ENCODE assay signal across 8 mouse cellular contexts in genomic region chr1:88806960-88807359, GRCm38 (mm10).
A peak's percentile ranks its signal among the peaks of the same experiment; 100 is the strongest.
DNase-seq lines count a peak whose midpoint lies in the region; ATAC-seq and TF ChIP-seq lines count a peak whose summit lies in the region.

No protein-coding gene starts in this region.

- 0 out of 2 replicates have a peak, but pooled peaks cover 8% of the 10 kb centered on the region for H3K9me3 ChIP-seq in embryonic facial prominence, embryonic 10.5 days

- no peaks in the 10 kb centered on the region for H3K4me1 ChIP-seq in testis, adult 2 months (ENCODE audit: control insufficient read depth, insufficient read depth, low read length)
- H3K4me1 ChIP-seq in embryonic facial prominence, embryonic 10.5 days = peaks cover 8% of the 10 kb centered on the region

- no peaks in the 10 kb centered on the region for H3K27me3 ChIP-seq in testis, adult 2 months (ENCODE audit: control insufficient read depth, insufficient read depth, low read length)
- H3K27me3 ChIP-seq in embryonic facial prominence, embryonic 10.5 days (replicated peaks; ENCODE audit: low read depth, poor library complexity, severe bottlenecking) = no peaks in the 10 kb centered on the region

- no peak overlapping the region for H3K4me3 ChIP-seq in testis, adult 2 months (ENCODE audit: control insufficient read depth, low read depth, low read length)
- no peak overlapping the region for H3K4me3 ChIP-seq in embryonic facial prominence, embryonic 10.5 days

- no peak for ATAC-seq in granulocyte monocyte progenitor cell, adult 5-6 weeks (replicated peaks; ENCODE audit: poor library complexity, severe bottlenecking)

- TF ChIP-seq POLR2A in testis, adult 2 months (IDR thresholded peaks at IDR 0.05; ENCODE audit: control insufficient read depth, low read depth, low read length) = no peak

- no peak overlapping the region for H3K27ac ChIP-seq in testis, adult 2 months (ENCODE audit: control insufficient read depth, insufficient read depth, low read depth, low read length)
- no peak overlapping the region for H3K27ac ChIP-seq in embryonic facial prominence, embryonic 10.5 days (replicated peaks)

- peak; percentile 89; the same call in 1 of the 2 replicates for TF ChIP-seq CTCF in testis, adult 2 months (IDR thresholded peaks at IDR 0.05; ENCODE audit: control insufficient read depth, insufficient read depth, insufficient replicate concordance, low read depth, low read length)

- intact Hi-C loops in heart, postnatal 25 days (cut with DNase I) = no loop called here

- WGBS in embryonic facial prominence, embryonic 10.5 days = 58% methylated on average over 6 of the region's 6 CpGs

- no peaks in the 10 kb centered on the region for H3K36me3 ChIP-seq in testis, adult 2 months (ENCODE audit: control insufficient read depth, insufficient read depth, low read length)
- no peaks in the 10 kb centered on the region for H3K36me3 ChIP-seq in embryonic facial prominence, embryonic 10.5 days (replicated peaks)

- peak; percentile 81 for DNase-seq in heart, adult 11 months
- DNase-seq in heart, postnatal 25 days (ENCODE audit: low spot score) = no peak
- DNase-seq in testis, postnatal 14 days (ENCODE audit: low spot score) = no peak
- DNase-seq in embryonic facial prominence, embryonic 10.5 days (ENCODE audit: low spot score) = peak; percentile 42
- DNase-seq in layer of hippocampus, postnatal 10 days (ENCODE audit: low spot score in 2 of 2) = peak; percentile 25 to 26
- no peak for DNase-seq in spleen, adult 12 weeks (ENCODE audit: low spot score)

Comparison
In these comparisons a context has a peak if more than half of its experiments do, and no peak if none do; other contexts are left out.
1. DNase-seq: peak in heart, adult 11 months (single experiment), embryonic facial prominence, embryonic 10.5 days (single experiment) and layer of hippocampus, postnatal 10 days (2 of 2); none in heart, postnatal 25 days (single experiment), testis, postnatal 14 days (single experiment) and spleen, adult 12 weeks (single experiment).